Mouse (Mus musculus): Measurements from ENCODE around the gene Clasp1. TPM values are rescaled to one million over a fixed set of nuclear protein-coding genes. Genes with fewer than 3 reads are reported as not detected.

Clasp1 gene
- polyA plus RNA-seq, 1 experiment from 2014 or later: 71.6 TPM

- H3K9me3 ChIP-seq (replicated peaks; ENCODE audit: control insufficient read depth, low read length): no peaks in the 10 kb centered on the region
- WGBS: 61% methylated on average over 4 of the region's 4 CpGs
- ATAC-seq: no peak
Observed at GRCm38 (mm10) chr1:118645701-118646100, 256.8 kb downstream of the Clasp1 start.

GRCm38 (mm10) chr1:118648015-118648414, 259.2 kb downstream of the Clasp1 start:
- Histone ChIP-seq H3K9me3 (replicated peaks; ENCODE audit: control insufficient read depth, low read length) (no peaks in the 10 kb centered on the region), H3K27me3 (replicated peaks; ENCODE audit: control insufficient read depth, insufficient read depth, low read length) (no peaks in the 10 kb centered on the region), H3K27ac (ENCODE audit: low read depth, low read length) (no peak overlapping the region), H3K4me2 (ENCODE audit: low read length) (no peak overlapping the region), H3K36me3 (ENCODE audit: control insufficient read depth, insufficient read depth, low read length) (no peaks in the 10 kb centered on the region), H3K4me1 (ENCODE audit: control insufficient read depth, insufficient read depth, low read length) (no peaks in the 10 kb centered on the region; the same call in 1 of the 2 replicates), H3K4me3 (ENCODE audit: low read depth, low read length) (no peak overlapping the region), H3K9ac (ENCODE audit: low read length) (no peak overlapping the region)
- DNase-seq (ENCODE audit: low spot score): no peak
- WGBS: 50% methylated on average over 3 of the region's 3 CpGs
- ATAC-seq: no peak

More at GRCm38 (mm10) chr1:118645701-118646100, 256.8 kb downstream of the Clasp1 start:
- Histone ChIP-seq H3K36me3 (ENCODE audit: control insufficient read depth, insufficient read depth, low read length) (no peaks in the 10 kb centered on the region), H3K4me3 (ENCODE audit: low read depth, low read length) (no peak overlapping the region), H3K4me1 (ENCODE audit: control insufficient read depth, insufficient read depth, low read length) (no peaks in the 10 kb centered on the region; the same call in 1 of the 2 replicates), H3K9ac (ENCODE audit: low read length) (no peak overlapping the region), H3K27ac (ENCODE audit: low read depth, low read length) (no peak overlapping the region), H3K4me2 (ENCODE audit: low read length) (no peak overlapping the region), H3K27me3 (replicated peaks; ENCODE audit: control insufficient read depth, insufficient read depth, low read length) (no peaks in the 10 kb centered on the region)
- no peak for DNase-seq (ENCODE audit: low spot score)

GRCm38 (mm10) chr1:118649933-118650770, 261.3 kb downstream of the Clasp1 start:
- ATAC-seq (0 out of 2 replicates have a peak, but pooled peaks have one; percentile 2), DNase-seq (ENCODE audit: low spot score) (no peak)
- H3K4me1 ChIP-seq (ENCODE audit: control insufficient read depth, insufficient read depth, low read length): no peaks in the 10 kb centered on the region; the same call in 1 of the 2 replicates
- no peaks in the 10 kb centered on the region for H3K36me3 ChIP-seq (ENCODE audit: control insufficient read depth, insufficient read depth, low read length)
- H3K4me2 ChIP-seq (ENCODE audit: low read length): no peak overlapping the region
- 65% methylated on average over 9 of the region's 9 CpGs for WGBS
- H3K27ac ChIP-seq (ENCODE audit: low read depth, low read length): no peak overlapping the region
- H3K27me3 ChIP-seq (replicated peaks; ENCODE audit: control insufficient read depth, insufficient read depth, low read length): no peaks in the 10 kb centered on the region
- H3K9ac ChIP-seq (ENCODE audit: low read length): no peak overlapping the region
- no peaks in the 10 kb centered on the region for H3K9me3 ChIP-seq (replicated peaks; ENCODE audit: control insufficient read depth, low read length)
- H3K4me3 ChIP-seq (ENCODE audit: low read depth, low read length): no peak overlapping the region

GRCm38 (mm10) chr1:118650771-118651080, 261.9 kb downstream of the Clasp1 start:
- no peak overlapping the region for H3K9ac ChIP-seq (ENCODE audit: low read length)
- ATAC-seq: 0 out of 2 replicates have a peak, but pooled peaks have one; percentile 34
- WGBS: 21% methylated on average over 3 of the region's 3 CpGs
- DNase-seq (ENCODE audit: low spot score): peak; percentile 19
- H3K36me3 ChIP-seq (ENCODE audit: control insufficient read depth, insufficient read depth, low read length): no peaks in the 10 kb centered on the region
- no peaks in the 10 kb centered on the region for H3K27me3 ChIP-seq (replicated peaks; ENCODE audit: control insufficient read depth, insufficient read depth, low read length)
- no peaks in the 10 kb centered on the region for H3K9me3 ChIP-seq (replicated peaks; ENCODE audit: control insufficient read depth, low read length)
- H3K27ac ChIP-seq (ENCODE audit: low read depth, low read length): no peak overlapping the region
- no peak overlapping the region for H3K4me2 ChIP-seq (ENCODE audit: low read length)
- H3K4me1 ChIP-seq (ENCODE audit: control insufficient read depth, insufficient read depth, low read length): no peaks in the 10 kb centered on the region; the same call in 1 of the 2 replicates
- H3K4me3 ChIP-seq (ENCODE audit: low read depth, low read length): no peak overlapping the region

DNA sequence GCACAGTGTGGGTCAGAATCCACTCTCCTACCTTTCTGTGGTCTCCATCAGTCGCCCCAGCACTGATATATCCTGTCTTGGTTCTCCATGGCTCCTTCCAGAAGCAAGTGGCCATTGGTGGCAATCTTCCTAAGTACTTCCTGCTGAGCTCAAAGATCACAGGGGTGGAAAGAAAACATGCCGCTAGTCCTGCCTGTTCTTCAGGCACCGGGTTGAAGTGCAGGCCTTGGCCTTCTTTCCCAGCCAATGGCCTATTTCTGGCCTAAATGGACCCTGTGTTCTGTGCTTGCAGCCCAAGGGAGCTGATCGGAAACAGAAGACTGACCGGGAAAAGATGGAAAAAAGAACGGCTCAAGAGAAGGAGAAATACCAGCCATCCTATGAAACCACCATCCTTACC, 269.9 kb downstream of the Clasp1 start:
- H3K4me3 ChIP-seq (ENCODE audit: low read depth, low read length): no peak overlapping the region
- no peak for ATAC-seq
- H3K27me3 ChIP-seq (replicated peaks; ENCODE audit: control insufficient read depth, insufficient read depth, low read length): no peaks in the 10 kb centered on the region
- no peaks in the 10 kb centered on the region for H3K9me3 ChIP-seq (replicated peaks; ENCODE audit: control insufficient read depth, low read length)
- H3K4me2 ChIP-seq (ENCODE audit: low read length): no peak overlapping the region
- no peak overlapping the region for H3K27ac ChIP-seq (ENCODE audit: low read depth, low read length)
- no peak overlapping the region for H3K9ac ChIP-seq (ENCODE audit: low read length)
- no peaks in the 10 kb centered on the region for H3K4me1 ChIP-seq (ENCODE audit: control insufficient read depth, insufficient read depth, low read length)
- no peak for DNase-seq (ENCODE audit: low spot score)
- H3K36me3 ChIP-seq (ENCODE audit: control insufficient read depth, insufficient read depth, low read length): no peaks in the 10 kb centered on the region
- 83% methylated on average over 6 of the region's 6 CpGs for WGBS

GRCm38 (mm10) chr1:118660880-118661465, 272.1 kb downstream of the Clasp1 start:
- Histone ChIP-seq H3K27ac (ENCODE audit: low read depth, low read length) (no peak overlapping the region), H3K9ac (ENCODE audit: low read length) (no peak overlapping the region), H3K4me2 (ENCODE audit: low read length) (no peak overlapping the region), H3K27me3 (replicated peaks; ENCODE audit: control insufficient read depth, insufficient read depth, low read length) (no peaks in the 10 kb centered on the region), H3K4me3 (ENCODE audit: low read depth, low read length) (no peak overlapping the region), H3K9me3 (replicated peaks; ENCODE audit: control insufficient read depth, low read length) (no peaks in the 10 kb centered on the region), H3K36me3 (ENCODE audit: control insufficient read depth, insufficient read depth, low read length) (no peaks in the 10 kb centered on the region), H3K4me1 (ENCODE audit: control insufficient read depth, insufficient read depth, low read length) (no peaks in the 10 kb centered on the region)
- DNase-seq (ENCODE audit: low spot score): no peak
- no peak for ATAC-seq
- WGBS: 84% methylated on average over 3 of the region's 3 CpGs

Other genes with a start within 250 kb of the Clasp1 start
- 0.29 and 0.37 TPM in 2 replicates for gene Gm29106, start 212.5 kb upstream of the Clasp1 start, polyA plus RNA-seq (2014; fragmentation: Nextera tagmentation; extraction: Ambion mirVana)
- gene Tsn, start 77.3 kb upstream of the Clasp1 start, polyA plus RNA-seq (2014; fragmentation: Nextera tagmentation; extraction: Ambion mirVana): 508 and 512 TPM in 2 replicates
- 89.7 and 91.1 TPM in 2 replicates for gene Nifk, start 67.2 kb upstream of the Clasp1 start, polyA plus RNA-seq (2014; fragmentation: Nextera tagmentation; extraction: Ambion mirVana)
- 0.29 and 0.80 TPM in 2 replicates for gene Tfcp2l1, start 238.9 kb downstream of the Clasp1 start, polyA plus RNA-seq (2014; fragmentation: Nextera tagmentation; extraction: Ambion mirVana)